Mouse (Mus musculus): ENCODE measurements around the gene Ddx24.

The Ddx24 gene

DNA sequence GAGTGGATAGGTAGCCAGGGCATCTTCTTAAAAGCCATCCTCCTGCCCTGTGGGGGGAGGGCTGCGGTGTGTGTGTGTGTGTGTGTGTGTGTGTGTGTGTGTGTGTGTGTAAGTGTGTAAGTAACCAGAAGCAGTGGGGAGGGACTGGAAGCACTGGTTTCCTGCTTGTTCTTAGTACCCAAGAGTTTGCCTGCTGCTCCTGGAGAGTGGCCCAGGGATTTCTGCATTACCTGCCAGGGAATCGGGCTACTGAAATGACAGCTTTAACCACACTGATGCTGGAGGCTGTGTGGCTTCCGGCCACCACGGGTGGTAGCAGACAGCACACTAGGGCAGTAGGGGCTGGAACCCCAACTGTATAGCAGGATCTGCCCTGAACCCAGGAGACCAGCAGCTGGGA is 35.6 kb downstream of the Ddx24 start:
- no peak for DNase-seq (ENCODE audit: low read depth, low spot score)

DNA sequence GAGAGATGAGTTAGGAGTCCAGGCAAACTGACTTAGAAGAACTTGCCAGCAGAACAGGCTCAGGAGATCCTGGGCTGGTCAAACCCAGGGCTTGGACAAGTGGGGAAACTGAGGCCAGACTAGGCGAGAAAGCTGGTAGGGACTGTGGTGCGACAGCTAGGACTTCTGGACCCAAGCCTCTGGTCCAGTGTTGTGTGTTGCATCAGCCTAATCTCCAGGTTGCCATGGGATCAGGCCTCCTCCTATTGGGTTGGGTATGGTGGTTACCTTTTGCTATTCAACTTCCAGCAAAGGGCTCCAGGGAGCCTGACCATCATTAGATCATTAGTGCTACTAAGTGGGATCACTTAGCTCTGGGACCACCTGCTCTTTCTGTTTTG is 36.3 kb downstream of the Ddx24 start:
- DNase-seq (ENCODE audit: low read depth, low spot score) = no peak

DNA sequence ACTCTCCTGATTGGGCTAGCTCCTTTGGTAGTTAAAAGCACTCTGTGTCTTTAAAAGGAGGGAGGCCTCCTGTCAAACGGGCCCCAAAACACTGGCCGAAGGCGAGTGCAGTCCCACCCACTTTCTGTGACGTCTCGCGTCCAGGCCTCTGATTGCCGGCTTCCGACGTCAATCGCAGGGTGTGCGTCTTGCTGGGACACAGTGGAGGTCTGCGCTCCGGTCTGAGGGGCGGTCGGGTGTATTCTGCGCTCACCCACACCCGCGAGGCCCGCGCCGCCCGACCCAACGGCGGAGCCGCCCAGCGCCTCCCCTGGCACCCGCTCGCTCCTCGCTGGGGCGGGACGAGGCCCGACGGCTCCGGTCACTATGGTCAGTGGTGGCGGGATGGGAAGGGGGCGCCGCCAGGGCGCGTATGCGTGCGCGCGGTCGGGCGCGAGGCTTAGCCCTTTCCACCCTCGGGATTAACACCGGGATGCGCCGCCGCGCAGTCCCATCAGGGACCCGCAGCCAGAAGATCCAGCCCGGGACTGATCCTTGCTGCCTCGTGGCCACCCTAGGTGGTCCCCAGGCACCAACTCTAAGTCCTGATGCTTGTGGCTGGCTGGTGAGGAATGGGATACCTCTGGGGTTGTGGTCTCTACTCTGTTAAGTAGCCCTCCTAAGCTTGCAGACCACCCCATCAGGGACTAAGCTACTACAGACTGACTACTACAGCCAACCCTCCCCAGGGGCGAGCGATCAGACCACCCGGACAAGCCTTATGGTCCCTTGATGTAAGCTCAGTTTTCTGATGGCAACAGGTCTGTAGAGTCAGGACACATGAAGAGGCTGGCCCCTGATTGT is 36.9 kb downstream of the Ddx24 start, which contains the start of gene Otub2:
Otub2 (plus strand) TSS at position 178 of the 843 bp plus-strand sequence.
- peak; percentile 96 for DNase-seq (ENCODE audit: low read depth, low spot score)

DNA sequence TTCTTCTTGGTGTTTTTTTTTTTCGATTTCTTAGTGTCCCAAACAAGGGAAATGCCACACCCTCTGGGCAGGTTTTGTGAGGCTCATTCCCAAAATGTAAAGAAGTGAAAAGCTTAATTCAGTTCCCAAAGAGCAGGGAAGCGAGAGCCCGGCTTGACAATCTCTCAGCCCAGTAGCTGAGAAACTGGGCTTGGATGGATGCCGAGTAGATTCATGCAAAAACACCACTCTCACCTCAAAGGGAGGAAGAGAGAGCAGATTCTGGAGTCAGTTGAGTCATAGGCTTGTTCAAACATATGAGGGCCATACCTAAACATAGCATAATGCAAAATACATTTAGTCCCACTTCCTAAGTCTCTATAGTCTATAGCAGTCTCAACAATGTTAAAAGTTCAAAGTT is 45.4 kb downstream of the Ddx24 start:
- DNase-seq (ENCODE audit: low read depth, low spot score) = no peak

DNA sequence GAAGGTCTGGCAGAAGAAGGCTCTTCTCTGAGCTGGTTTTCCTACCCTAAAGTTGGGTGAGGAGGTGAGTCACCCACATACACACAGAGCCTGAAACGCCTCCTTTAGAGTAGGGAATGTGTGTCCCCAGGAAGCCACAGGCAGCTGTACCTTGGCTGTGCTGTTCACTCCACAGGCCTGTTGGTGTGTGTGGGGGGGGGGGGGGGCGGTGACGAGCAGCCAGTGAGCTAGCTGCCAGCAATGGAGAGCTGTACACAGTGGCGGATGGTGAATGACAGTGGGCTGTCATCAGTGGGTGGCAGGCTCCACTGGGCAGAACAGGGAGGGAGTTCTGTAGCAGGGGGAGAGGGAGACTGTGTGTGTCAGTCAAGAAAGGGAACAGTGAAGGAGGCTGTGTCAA is 48.9 kb downstream of the Ddx24 start:
- no peak for DNase-seq (ENCODE audit: low read depth, low spot score)

DNA sequence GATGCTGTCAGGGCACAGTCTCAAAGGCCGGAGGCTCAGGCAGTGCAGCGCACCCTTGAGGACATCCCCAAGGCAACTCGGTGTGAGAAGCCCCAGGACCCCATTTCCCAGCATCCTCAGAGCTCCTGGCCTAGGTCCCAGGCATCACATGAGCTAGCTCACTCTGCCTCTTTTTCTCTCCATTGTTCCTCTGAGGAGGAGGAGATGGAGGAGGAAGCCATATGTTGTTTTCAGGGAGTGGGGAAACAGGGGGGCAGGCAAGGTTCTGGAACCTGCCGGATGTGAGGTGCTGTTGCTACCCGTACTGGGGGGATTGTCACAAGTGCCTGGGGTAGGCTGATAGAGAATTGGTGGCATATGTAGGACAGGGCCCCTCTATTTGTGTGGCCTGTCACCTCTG is 49.5 kb downstream of the Ddx24 start:
- DNase-seq (ENCODE audit: low read depth, low spot score) = no peak

DNA sequence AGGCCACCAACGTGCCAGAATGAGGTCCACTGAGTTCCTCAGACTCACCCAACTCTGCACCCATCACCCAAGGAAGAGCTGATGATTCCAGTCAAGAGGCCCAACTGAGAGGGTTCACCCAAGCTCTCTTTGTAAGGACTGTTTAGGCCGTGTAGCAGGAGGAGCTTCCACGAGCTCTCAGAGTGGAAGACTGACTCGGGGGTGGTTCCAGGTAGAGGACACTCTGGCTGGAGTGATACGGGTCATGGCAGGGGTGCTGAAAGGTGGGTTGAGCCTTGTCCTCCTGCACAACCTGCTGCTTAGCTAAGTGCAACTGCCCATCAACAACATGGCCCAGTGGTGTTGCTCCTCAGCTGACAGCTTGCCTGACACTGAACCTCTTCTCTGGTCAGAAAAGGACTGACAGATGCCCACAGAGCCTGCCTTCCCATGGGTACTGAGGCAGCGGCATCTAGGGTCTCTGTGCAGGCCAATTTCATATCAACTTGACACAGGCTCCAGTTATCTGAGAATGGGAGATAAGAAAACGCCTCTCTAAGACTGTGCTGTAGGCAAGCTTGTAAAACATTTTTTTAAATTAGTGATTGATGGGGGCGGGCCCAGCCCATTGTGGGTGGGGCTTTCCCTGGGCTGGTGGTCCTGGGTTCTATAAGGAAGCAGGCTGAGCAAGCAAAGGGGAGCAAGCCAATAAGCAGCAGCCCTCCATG is 51.9 kb downstream of the Ddx24 start:
- no peak for DNase-seq (ENCODE audit: low read depth, low spot score)

DNA sequence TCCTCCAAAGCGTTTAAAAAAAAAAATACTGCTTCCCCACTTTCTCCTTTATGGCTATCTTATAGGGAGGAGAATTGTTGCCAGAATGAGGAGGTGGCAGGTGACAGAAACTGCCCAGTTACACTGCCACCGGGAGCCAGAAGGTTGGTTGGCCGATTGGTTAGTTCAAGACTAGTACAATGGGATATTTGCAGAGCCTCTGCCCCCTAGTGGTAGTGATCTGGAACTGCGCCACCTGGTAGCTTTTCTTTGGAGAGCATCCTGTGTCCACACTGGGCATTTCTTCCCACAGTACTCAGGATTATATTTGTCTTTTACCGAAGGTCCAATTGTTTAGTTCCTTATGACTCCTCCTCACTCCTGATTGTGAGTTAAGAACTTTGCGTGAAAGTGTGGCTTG is 53.9 kb downstream of the Ddx24 start:
- peak; percentile 71 for DNase-seq (ENCODE audit: low read depth, low spot score)

DNA sequence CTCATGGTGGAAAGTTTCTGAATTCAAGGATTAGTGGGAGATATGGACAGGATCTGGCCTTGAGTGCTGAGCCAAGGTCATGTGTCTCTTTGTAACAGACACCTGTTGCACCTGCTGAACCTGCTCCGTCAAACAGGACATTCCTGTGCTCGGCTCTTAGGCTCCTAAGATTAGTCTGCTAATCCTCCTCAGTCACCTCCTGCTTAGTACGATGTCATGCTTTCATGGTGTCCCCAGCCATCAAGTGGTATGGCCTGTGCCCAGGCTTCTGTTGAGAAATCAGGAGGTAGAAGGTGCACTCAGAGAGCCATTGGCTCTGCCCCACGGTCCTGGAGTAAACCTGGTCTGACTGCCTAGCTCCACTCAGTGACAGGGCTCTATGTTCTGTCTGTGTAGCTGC is 54.8 kb downstream of the Ddx24 start:
- no peak for DNase-seq (ENCODE audit: low read depth, low spot score)

DNA sequence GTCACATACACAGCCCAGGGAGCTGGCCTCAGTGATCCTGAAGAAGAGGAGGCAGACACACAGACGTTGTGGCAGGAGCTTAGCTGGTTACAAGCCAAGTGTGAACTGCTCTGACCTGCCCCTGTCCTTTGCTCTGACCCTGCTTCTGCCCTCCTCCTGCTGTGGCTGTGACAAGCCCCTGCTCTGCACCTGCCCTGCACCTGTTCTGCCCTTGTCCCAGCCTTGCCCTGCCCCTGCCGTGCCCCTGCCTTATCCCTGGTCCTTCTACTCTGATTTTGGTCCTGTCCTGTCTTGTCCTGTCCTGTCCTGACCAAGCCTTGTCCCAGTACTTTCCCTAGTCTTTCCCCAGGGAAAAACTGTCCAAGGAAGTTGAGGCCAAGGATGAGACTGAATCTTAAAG is 56.9 kb downstream of the Ddx24 start:
- no peak for DNase-seq (ENCODE audit: low read depth, low spot score)

DNA sequence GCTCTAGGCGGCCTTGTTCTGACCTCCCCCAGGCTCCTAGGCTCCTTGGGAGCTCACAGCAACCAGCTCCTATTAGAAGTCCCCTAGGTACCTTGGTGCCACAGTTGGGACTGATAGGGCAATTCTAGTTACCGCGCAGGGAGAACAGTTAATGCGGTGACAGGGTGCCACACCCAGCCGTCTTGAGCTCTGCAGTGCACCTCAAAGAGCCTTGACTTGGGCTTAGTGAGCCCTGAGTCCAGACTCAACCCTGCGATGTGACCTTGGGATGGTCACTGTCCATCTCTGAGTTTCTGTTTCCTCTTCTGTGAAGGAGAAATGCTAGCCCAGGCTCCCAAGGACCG is 57.3 kb downstream of the Ddx24 start:
- no peak for DNase-seq (ENCODE audit: low read depth, low spot score)

DNA sequence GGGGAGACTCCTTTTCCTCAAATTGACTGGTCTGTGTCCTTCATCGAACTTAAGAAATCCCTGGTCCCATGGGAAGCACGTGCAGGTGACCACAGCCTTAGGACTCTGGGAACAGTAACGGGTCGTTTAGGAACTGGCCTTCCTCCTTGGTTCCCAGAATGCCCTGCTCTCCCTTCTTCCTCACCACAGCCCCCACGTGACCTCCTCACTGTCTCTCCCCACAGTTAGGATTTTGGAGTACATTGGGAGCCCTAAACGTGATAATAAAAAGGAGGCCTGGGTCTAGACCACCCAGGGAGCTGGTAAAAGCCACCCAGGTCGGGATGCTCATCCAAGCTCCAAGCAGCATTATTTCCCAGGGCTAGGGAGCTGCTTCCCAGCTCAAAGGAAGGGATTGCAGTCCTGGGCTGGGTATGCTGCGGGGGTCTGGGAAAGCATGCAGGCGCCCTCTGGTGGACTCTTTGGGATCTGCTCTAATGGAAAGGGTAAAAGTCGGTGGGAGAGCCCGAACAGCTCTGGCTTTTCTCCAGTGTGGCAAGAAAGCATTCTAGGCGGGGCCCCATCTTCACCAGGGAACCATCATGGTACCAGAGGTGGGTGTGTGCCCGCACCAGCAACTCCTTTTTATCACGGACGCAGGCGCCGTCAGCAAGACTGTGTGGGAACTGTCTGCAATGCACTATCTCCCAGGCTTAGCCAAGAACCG is 57.9 kb downstream of the Ddx24 start:
- DNase-seq (ENCODE audit: low read depth, low spot score) = peak; percentile 80

DNA sequence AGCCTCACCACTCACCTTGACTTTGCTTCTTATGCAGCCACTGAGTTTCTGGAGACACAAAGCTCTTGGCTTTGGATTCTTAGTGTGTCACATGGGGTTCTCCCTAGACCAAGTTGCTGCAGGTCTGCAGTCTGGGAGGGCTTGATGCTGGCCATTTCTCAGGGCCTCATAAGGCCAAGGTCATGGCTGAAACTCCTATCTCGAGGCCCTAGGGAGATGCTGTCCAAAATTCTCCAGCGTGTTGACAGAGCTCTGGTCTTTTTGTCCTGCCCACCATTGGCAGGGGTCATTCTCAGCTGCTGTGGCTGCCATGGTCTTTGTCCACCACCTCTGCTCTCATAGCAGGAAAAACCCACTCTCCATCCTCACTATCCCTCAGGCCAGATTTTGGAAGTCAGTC is 58.5 kb downstream of the Ddx24 start:
- no peak for DNase-seq (ENCODE audit: low read depth, low spot score)

DNA sequence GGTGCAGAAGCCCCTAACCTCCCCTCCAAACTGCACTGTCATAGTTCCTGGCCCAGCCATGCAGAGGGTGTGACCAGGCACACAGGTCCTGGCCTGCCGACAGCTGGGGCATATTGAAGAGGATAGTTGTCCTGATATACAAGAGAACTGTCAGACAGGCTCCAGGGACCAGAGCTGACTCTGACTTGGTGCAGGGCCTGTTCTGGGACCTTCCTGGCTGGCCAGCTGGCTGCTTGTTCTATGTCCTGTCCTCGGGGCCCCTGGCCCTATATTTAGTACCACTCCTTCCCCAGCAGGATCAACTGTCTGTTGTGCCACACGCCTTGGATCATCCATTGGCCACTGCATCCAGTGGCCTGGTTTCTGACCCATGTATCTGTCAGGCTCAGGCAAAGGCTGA is 63.3 kb downstream of the Ddx24 start:
- DNase-seq (ENCODE audit: low read depth, low spot score) = no peak

DNA sequence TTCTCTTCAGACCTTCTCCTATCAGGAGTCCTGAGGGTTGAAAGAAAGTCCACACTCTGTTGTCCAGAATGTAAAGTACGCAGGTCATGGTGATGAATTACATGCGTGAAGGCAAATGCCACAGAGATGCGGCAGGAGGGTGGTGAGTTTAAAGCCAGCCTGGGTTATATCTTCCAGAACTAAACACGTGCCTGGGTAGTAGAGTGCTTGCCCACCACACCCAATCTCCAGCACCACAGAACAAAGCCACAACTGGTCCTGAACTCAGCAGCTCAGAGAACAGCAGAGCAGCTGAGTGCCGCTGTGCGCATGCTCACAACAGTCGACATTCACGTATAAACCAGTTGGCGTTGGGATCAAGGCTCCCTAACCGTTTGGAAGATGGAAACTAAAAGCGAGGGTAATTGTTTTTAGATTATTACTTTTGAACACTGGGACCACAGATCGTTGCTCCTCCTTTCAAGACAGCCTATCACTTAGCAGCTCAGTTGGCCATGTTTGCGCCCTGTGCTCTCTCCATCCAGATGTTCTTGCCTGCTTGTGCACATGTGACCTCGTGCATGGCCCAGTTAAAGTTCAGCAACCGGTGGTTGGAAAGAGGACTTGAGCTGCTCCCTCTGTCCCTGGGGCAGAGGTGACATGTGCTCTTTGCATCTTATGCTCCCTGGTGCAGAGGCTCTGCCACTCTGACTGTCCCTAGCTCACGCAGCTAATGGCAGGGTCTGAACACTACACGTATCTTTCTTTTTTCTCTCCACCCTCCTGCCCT is 63.9 kb downstream of the Ddx24 start:
- DNase-seq (ENCODE audit: low read depth, low spot score) = no peak

DNA sequence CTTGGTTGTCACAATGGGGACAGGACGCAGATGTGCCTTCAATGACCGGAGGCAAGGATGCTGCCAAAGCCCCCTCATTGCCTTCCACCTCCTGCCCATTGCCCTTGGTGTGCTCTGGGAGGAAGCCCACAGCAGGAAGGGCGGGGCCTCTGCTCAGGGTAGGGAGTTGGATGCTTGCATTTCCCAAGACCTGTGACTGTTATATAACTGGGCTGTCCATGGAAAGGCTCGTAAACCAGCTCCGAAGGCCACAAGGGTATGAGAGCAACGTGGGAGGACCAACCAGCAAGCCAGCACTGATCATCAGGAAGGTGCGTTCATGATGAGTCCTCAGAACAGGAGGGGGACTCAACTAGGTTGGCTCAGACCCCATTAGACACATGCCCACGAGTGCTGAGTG is 64.8 kb downstream of the Ddx24 start:
- DNase-seq (ENCODE audit: low read depth, low spot score) = no peak

DNA sequence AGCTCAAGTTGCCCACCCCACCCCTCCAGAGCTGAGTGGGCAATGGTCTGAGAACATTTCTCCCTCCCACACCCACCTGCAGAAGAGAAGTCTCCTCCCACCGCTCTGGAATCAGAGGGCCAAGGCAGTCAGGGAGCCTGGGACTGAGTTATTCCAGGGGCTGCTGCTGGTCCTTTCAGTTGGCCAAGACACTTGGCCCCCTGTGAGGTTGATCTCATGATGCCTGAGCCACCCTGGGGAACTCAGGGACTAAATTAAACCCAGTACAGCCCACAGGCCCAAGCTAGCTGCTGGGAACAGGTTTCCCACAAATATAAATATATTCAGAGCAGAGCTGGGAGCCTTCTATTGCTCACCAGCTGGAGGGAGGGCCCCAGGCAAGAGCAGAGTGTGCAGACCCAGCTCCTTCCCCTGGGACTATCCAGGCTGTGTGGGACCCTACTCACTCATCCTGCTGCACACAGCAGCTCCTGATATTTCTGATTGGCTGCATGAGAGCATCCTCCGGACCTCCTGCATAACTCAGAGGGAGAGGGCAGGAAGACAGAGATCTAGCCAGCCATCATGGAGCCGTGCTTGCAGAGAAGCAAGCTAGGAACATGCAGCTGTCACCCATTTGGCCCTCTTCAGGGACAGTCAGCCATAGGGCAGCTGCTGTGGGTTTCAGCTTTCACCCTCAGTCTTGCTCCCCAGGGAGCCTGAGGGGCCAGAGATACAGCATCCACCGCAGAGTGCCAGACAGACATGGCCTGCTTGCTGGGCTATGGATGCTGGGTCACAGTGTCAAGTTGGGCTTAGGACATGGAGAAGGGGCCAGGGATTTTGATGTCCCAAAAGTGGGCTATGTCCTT is 66.5 kb downstream of the Ddx24 start:
- DNase-seq (ENCODE audit: low read depth, low spot score) = no peak

DNA sequence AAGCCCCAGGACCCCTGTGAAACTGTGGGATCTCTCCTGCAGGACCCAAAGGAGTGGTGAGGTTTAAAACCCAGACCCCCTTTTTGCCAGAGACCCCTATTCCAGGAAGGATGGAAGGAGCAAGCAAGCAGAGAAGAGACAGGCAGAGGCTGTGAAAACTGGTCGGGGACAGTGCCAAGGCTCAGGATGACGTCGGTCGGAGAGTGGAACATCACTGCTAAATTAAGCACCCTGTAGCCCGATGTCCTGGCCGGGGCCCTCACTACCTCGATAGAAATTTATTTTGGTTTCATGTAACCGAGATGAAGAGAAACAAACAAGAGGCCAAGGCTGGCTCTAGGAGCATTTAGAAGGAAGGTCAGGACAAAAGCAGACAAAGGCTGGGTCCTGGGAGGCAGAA is 67.4 kb downstream of the Ddx24 start:
- no peak for DNase-seq (ENCODE audit: low read depth, low spot score)

Measured in R1 (cell line).